Mouse (Mus musculus): ENCODE data around the gene Tcf7l2. TPM values are rescaled to one million over a fixed set of nuclear protein-coding genes. Genes with fewer than 3 reads are reported as not detected.
A peak's percentile ranks its signal among the peaks of the same experiment; 100 is the strongest.

Tcf7l2 gene
- polyA plus RNA-seq, 1 experiment from 2014 or later: 61.7 TPM

DNA sequence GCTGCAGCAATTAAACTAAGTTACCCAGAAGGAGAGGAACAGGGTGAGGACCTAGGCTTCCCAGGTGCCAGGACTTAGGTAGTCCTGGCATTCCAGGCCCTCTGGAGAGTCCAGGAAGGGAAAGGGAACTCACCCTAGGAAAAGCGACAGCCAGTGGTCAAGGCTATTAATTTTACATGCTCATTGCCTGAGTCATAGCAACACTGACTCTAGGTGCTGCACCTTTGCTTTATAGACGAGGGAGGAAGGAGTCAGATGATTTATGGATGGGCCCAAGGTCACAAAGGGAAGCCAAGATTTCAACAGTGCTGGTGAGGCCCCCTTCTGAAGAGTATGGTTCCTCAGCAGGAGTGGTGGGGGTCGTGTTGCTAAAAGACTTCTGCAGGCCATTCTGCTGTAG lies 8.6 kb upstream of the Tcf7l2 start:
- no peaks in the 10 kb centered on the region for H3K27me3 ChIP-seq
- H3K9ac ChIP-seq: no peak overlapping the region
- H3K4me1 ChIP-seq: peaks cover 15% of the 10 kb centered on the region
- H3K36me3 ChIP-seq: no peaks in the 10 kb centered on the region
- no peaks in the 10 kb centered on the region for H3K9me3 ChIP-seq (replicated peaks)
- peak overlapping the region; percentile 37; the same call in 1 of the 2 replicates for H3K27ac ChIP-seq
- no peak overlapping the region for H3K4me3 ChIP-seq (replicated peaks)
- peak; percentile 58; the same call in 1 of the 2 replicates for ATAC-seq (replicated peaks; ENCODE audit: low FRiP score)
- H3K4me2 ChIP-seq: no peak overlapping the region
- 8% methylated on average over 3 of the region's 3 CpGs for WGBS

DNA sequence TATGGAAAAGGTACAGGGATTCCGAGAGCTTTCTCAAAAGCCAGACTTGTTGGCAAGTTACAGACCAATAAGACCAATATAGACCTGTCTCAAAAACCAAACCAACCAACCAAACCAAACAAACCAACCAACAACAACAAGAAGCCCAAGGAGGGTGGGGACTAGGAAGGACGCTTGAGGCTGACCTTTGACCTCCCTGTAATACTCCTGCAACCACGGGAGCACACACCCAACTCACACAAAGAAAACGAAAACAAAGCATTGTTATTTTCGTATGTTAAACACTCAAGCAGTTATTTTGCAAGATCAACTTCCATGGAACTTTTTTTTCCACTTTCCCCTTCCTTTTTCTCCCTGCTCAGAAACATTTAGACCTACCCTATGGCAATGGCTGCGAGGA lies 5.6 kb upstream of the Tcf7l2 start:
- no peak overlapping the region for H3K27ac ChIP-seq
- H3K4me3 ChIP-seq (replicated peaks): no peak overlapping the region
- H3K9ac ChIP-seq: no peak overlapping the region
- H3K27me3 ChIP-seq: no peaks in the 10 kb centered on the region
- no peaks in the 10 kb centered on the region for H3K36me3 ChIP-seq
- WGBS: 58% methylated on average over 6 of the region's 6 CpGs
- ATAC-seq (replicated peaks; ENCODE audit: low FRiP score): no peak
- no peak overlapping the region for H3K4me2 ChIP-seq
- H3K4me1 ChIP-seq: peaks cover 27% of the 10 kb centered on the region
- H3K9me3 ChIP-seq (replicated peaks): no peaks in the 10 kb centered on the region

DNA sequence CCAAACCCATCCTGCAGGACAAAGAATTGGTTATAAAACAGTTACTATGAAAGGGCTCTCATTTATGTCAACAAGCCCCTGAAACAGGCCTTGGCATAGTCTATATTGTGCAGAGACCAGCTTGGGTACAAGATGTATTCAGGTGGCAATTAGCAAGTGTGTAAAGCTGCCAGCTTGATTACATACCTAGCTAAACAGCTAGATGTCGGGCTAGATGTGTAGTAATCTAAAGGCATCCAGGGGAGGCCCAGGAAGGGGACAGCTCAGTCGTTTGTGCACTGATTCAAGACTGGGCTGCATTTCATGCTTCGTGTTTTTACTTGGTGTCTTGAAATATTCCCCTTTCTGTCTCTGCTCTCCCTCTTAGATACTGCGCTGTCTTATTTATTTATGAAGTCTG lies 1.9 kb upstream of the Tcf7l2 start:
- H3K4me3 ChIP-seq (replicated peaks): no peak overlapping the region
- no peak overlapping the region for H3K9ac ChIP-seq
- H3K27me3 ChIP-seq: no peaks in the 10 kb centered on the region
- no peaks in the 10 kb centered on the region for H3K36me3 ChIP-seq
- 35% methylated on average over 4 of the region's 4 CpGs for WGBS
- peaks cover 24% of the 10 kb centered on the region for H3K4me1 ChIP-seq
- no peaks in the 10 kb centered on the region for H3K9me3 ChIP-seq (replicated peaks)
- no peak overlapping the region for H3K4me2 ChIP-seq
- no peak for ATAC-seq (replicated peaks; ENCODE audit: low FRiP score)
- no peak overlapping the region for H3K27ac ChIP-seq

DNA sequence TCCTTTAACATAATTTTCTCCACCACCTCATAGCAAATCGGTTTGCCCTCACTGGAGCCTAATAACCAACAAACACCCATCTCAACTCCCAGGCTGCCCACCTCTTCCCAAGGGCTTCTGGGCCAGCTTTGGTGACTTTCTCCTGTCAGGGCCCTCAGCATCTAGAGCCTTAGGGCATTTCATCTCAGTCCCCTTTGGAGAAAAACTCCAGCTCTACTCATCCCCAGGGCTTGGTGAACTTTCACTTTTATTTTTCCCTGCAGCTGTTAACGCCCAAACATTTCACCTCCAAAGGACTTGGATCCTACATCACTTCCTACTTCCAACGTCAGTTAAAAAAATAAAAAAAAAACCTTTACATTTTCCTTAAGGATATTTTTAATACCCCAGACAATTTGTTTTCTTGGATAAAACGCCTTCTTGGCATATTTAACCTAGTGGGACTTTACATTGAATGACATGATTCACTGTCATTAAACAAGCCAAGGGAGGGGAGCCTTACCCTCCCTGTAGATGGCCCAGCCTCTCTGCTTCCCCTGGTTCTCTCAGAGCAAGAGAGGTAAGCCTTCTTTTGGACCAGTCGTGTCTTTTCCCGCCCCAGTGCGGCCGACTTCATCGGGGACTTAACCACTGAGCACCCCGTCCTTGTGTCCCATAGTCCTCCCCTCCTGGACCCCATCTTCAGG lies 724 bp upstream of the Tcf7l2 start:
- H3K27ac ChIP-seq: peak overlapping the region; percentile 97
- peak overlapping the region; percentile 92 for H3K4me2 ChIP-seq
- H3K4me1 ChIP-seq: peaks cover 34% of the 10 kb centered on the region
- no peaks in the 10 kb centered on the region for H3K27me3 ChIP-seq
- H3K36me3 ChIP-seq: no peaks in the 10 kb centered on the region
- ATAC-seq (replicated peaks; ENCODE audit: low FRiP score): no peak
- no peaks in the 10 kb centered on the region for H3K9me3 ChIP-seq (replicated peaks)
- H3K4me3 ChIP-seq (replicated peaks): peak overlapping the region; percentile 84
- H3K9ac ChIP-seq: peak overlapping the region; percentile 94; the same call in 1 of the 2 replicates
- WGBS: 6% methylated on average over 10 of the region's 10 CpGs

DNA sequence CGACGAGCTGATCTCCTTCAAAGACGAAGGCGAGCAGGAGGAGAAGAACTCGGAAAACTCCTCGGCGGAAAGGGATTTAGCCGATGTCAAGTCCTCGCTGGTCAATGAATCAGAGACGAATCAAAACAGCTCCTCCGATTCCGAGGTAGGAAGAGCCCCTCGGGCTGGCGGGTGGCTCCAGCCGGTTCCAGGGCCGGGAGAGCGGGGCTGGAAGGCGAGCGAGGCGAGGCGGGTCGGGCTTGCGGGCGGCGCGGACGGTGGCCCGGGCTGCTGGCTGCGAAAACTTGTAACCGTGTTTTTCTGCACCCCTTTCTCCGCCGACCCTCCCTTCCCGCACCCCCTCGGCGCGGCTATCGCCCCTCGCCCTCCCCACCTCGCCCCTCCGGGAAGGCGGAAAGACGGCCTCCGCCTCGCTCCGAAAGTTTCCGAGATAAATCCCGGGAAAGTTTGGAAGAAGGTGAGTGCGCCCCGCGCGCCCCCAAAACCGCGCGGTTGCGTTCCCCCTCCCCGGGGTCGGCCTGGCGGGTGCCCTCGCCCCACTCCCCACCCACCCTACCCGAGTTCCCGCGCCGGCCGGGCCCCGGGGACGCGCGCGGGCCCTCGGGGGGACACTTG lies 873 bp downstream of the Tcf7l2 start:
- no peaks in the 10 kb centered on the region for H3K9me3 ChIP-seq (replicated peaks)
- WGBS: under 1% methylated on average over 59 of the region's 70 CpGs
- peak overlapping the region; percentile 94 for H3K9ac ChIP-seq
- H3K36me3 ChIP-seq: no peaks in the 10 kb centered on the region
- H3K4me3 ChIP-seq (replicated peaks): peak overlapping the region; percentile 84
- ATAC-seq (replicated peaks; ENCODE audit: low FRiP score): 0 out of 2 replicates have a peak, but pooled peaks have one; percentile 9
- peak overlapping the region; percentile 97 for H3K27ac ChIP-seq
- peak overlapping the region; percentile 92 for H3K4me2 ChIP-seq
- H3K27me3 ChIP-seq: no peaks in the 10 kb centered on the region
- H3K4me1 ChIP-seq: peaks cover 50% of the 10 kb centered on the region

DNA sequence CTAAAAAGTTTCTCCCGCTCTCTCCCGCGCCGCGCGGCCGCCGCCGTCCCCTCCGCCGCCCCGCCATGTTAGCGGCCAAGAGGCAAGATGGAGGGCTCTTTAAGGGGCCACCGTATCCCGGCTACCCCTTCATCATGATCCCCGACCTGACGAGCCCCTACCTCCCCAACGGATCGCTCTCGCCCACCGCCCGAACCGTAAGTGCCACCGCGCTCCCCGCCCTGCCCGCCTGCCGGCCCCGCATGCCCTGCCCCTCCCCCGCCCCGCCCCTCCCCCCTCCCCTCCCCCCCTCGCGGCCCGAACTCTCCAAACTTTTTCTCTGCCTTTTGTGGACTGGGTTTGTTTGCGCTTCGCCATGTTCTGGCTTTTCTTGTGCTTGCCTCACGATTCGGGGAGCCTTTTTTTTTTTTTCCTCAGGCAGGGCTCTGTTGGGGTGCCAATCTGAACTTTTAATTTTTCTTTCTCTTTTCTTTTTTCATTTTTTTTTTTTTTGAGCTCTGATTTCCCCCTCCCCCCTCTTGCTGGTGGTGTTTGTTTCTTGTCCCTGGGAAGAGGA lies 1.5 kb downstream of the Tcf7l2 start:
- Histone ChIP-seq H3K9me3 (replicated peaks) (no peaks in the 10 kb centered on the region), H3K4me3 (replicated peaks) (peak overlapping the region; percentile 84), H3K9ac (peak overlapping the region; percentile 94), H3K27ac (peak overlapping the region; percentile 97), H3K4me2 (peak overlapping the region; percentile 92), H3K27me3 (no peaks in the 10 kb centered on the region), H3K36me3 (no peaks in the 10 kb centered on the region), H3K4me1 (peaks cover 56% of the 10 kb centered on the region)
- peak; percentile 10; the same call in 1 of the 2 replicates for ATAC-seq (replicated peaks; ENCODE audit: low FRiP score)
- 1% methylated on average over 34 of the region's 38 CpGs for WGBS

DNA sequence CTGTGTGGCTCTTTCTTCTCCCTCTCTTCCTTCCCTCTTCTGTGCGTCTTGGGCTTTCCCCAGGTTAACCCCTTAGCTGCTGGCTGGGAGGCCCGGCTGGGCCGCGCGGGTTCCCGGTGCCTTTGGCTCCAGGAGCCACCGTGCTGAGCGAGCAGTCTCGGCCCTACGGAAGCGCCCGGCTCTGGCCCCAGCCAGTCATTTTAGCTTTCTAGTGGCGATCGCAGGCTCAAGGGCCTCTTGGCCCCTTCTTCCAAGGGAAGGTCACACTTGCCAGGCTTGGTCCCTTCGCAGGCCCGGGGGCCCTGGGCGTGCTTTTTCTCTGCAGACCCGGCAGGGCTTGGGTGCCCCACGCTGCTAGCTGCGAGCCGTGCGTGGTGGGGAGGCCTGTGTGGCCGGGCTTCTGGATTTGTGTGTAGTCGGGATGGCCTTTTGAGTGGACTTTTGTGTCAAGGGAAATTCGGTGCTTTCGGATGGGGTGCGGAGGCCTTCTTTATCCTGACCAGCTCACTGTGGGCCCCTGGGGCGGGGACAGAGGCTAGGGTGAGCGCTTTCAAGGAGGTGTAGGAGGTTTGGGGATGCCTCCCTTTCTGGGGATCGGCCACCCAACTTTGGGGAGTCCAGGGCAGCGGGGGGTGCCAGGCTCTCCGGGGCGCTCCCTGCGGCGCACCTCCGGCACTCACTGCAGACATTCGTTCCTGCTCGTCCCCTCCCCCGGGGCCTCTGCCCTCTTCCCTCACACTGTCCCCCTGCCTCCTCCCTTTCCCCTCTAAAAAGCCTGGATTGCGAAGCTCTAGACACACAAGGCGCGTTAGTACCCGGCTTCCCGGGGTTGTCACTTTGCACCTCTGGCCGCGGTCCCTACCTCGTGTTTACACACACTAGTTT lies 2.2 kb downstream of the Tcf7l2 start:
- Histone ChIP-seq H3K4me2 (peak overlapping the region; percentile 92), H3K9me3 (replicated peaks) (no peaks in the 10 kb centered on the region), H3K36me3 (no peaks in the 10 kb centered on the region), H3K4me3 (replicated peaks) (peak overlapping the region; percentile 84), H3K27me3 (no peaks in the 10 kb centered on the region), H3K4me1 (peaks cover 63% of the 10 kb centered on the region), H3K27ac (peak overlapping the region; percentile 97), H3K9ac (peak overlapping the region; percentile 94)
- ATAC-seq (replicated peaks; ENCODE audit: low FRiP score): peak; percentile 41
- WGBS: under 1% methylated on average over 47 of the region's 47 CpGs

DNA sequence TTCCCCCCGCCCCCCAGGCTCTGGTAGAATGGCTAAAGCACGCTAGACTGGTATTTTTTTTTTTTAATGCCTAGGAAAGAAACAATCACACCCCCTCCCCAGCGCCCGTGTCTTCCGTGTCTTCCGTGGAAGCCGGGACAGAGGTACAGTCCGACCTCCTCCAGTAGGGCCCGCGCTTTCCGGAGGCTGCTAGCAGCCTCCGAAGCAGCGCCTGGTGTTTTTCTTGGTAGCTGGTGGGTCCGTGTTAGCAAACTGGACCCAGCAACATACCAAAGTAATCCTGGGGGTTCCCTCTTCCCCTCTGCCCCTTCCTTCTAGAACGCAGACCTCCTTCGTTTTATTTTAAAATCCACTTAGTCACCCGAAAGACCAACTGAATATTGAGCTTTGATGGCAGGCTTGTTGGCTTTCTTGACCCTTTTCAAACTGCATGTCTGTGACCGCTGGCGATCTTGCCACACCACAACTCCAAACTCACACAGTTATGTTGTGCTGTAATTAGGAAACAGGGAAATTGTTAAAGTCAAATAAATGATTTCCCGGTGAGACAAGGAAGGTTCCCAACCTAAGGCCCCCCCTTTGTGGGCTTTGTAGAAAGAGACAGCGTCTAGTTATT lies 3.1 kb downstream of the Tcf7l2 start:
- 4% methylated on average over 21 of the region's 21 CpGs for WGBS
- no peaks in the 10 kb centered on the region for H3K27me3 ChIP-seq
- peaks cover 72% of the 10 kb centered on the region for H3K4me1 ChIP-seq
- peak overlapping the region; percentile 94 for H3K9ac ChIP-seq
- peak overlapping the region; percentile 84 for H3K4me3 ChIP-seq (replicated peaks)
- ATAC-seq (replicated peaks; ENCODE audit: low FRiP score): no peak
- no peaks in the 10 kb centered on the region for H3K9me3 ChIP-seq (replicated peaks)
- peak overlapping the region; percentile 92 for H3K4me2 ChIP-seq
- peak overlapping the region; percentile 97; the same call in 1 of the 2 replicates for H3K27ac ChIP-seq
- H3K36me3 ChIP-seq: no peaks in the 10 kb centered on the region

DNA sequence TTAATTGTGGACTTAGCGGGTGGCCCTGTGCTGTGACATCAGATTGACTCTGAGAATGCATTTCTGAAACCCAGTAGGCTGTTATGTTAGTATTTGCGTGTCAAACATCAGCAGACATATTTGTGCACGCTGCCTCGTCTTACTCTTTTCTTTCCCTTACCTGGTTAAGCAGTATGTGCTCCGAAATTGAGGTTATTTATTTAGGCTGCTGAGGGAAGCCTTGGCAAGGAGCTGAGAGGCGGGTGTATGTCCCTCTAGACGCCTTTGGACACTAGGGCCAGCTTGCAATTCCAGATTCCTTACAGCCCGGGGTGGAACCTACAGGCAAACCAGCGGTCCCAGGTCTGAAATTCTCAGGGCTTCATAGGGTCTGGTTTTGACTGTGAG lies 3.6 kb downstream of the Tcf7l2 start:
- no peak for ATAC-seq (replicated peaks; ENCODE audit: low FRiP score)
- Histone ChIP-seq H3K4me2 (peak overlapping the region; percentile 92), H3K9me3 (replicated peaks) (no peaks in the 10 kb centered on the region), H3K4me1 (peaks cover 73% of the 10 kb centered on the region), H3K36me3 (no peaks in the 10 kb centered on the region), H3K4me3 (replicated peaks) (peak overlapping the region; percentile 84), H3K27ac (no peak overlapping the region), H3K27me3 (no peaks in the 10 kb centered on the region), H3K9ac (peak overlapping the region; percentile 94; the same call in 1 of the 2 replicates)
- 34% methylated on average over 9 of the region's 9 CpGs for WGBS

DNA sequence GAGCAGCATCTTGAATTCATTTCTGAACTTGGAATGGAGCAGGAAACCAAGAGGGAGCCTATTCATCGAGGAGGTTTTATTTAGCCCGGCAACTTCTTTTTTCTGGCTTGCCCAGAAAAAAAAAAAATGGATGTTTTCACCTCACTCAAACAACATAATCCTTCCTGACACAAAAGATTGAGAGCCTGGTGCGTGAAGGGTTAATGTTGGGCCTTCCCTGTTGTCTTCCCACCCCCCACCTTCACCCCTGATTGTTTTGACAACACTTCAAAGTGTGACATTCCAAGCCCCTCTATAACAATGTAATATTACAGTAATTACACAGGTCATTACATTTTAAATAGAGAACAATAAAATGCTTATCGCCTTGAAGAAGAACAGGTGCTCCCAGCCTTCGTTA lies 4.6 kb downstream of the Tcf7l2 start:
- no peaks in the 10 kb centered on the region for H3K9me3 ChIP-seq (replicated peaks)
- ATAC-seq (replicated peaks; ENCODE audit: low FRiP score): no peak
- H3K4me1 ChIP-seq: peaks cover 69% of the 10 kb centered on the region
- no peak overlapping the region for H3K9ac ChIP-seq
- peak overlapping the region; percentile 23; the same call in 1 of the 2 replicates for H3K4me2 ChIP-seq
- H3K36me3 ChIP-seq: no peaks in the 10 kb centered on the region
- no peak overlapping the region for H3K27ac ChIP-seq
- WGBS: 19% methylated on average over 5 of the region's 5 CpGs
- no peaks in the 10 kb centered on the region for H3K27me3 ChIP-seq
- no peak overlapping the region for H3K4me3 ChIP-seq (replicated peaks)

DNA sequence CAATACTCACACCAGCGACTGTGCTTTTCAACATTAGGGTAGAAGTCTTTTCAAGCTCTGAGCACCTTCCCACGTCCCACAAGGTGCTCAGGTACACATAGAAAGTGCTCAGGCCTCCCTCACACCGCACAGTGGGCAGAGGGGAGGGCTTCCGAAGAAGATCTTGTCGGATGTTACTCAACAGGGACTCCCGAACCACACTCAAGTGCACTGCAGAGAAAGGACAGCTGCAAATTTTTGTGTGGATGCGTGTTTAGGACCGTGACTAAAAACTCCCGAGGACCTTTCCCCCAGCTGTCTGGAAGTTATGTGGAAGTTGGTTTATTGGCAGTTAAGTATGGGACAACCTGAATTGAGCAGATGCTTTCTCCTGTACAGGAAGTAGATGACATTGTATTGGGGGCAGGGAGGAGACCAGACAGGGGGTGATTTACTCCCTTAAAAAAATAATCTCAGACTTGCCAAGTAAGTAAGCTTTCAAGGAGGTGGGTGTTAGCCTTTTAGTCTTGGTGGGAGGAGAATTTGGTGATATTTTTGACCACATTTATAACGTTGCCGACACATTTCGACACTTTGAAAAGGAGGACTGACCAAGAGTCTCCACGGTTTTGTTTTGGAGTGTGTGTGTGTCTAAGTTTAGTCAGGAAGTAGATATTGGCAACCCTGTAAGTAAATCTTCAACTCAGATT lies 5.8 kb downstream of the Tcf7l2 start:
- H3K4me3 ChIP-seq (replicated peaks): no peak overlapping the region
- no peaks in the 10 kb centered on the region for H3K27me3 ChIP-seq
- H3K27ac ChIP-seq: 0 out of 2 replicates have a peak overlapping the region, but pooled peaks have one; percentile 29
- peak overlapping the region; percentile 33 for H3K4me2 ChIP-seq
- H3K4me1 ChIP-seq: peaks cover 70% of the 10 kb centered on the region
- no peak overlapping the region for H3K9ac ChIP-seq
- no peak for ATAC-seq (replicated peaks; ENCODE audit: low FRiP score)
- H3K9me3 ChIP-seq (replicated peaks): no peaks in the 10 kb centered on the region
- 12% methylated on average over 13 of the region's 13 CpGs for WGBS
- H3K36me3 ChIP-seq: no peaks in the 10 kb centered on the region

Measured in kidney, embryonic 15.5 days (tissue).